Mouse (Mus musculus): Measurements from ENCODE around the gene Tnfaip6. TPM values are rescaled to one million over a fixed set of nuclear protein-coding genes. Genes with fewer than 3 reads are reported as not detected.
"Not testable (repeated sequence)": the region's sequence is repeated elsewhere in the genome, so short reads cannot be mapped to it uniquely, and the experiment has no call there.

Gene Tnfaip6
- total RNA-seq (2021) = not detected in 2 replicates
- long read RNA-seq, partial matches to known transcripts = 0 of 2 reads
- long read RNA-seq, other reads (novel, unspliced or antisense) = 0 of 2 reads

GRCm38 (mm10) chr2:52037882-52038281 is at the start of gene Tnfaip6:
TSS of gene Tnfaip6 (plus strand) at chr2:52038009.
- DNase-seq = peak; percentile 54

- DNase-seq = peak; percentile 9
These were observed 48.2 kb upstream of the Tnfaip6 start for GRCm38 (mm10) chr2:51989559-51989958.

DNA sequence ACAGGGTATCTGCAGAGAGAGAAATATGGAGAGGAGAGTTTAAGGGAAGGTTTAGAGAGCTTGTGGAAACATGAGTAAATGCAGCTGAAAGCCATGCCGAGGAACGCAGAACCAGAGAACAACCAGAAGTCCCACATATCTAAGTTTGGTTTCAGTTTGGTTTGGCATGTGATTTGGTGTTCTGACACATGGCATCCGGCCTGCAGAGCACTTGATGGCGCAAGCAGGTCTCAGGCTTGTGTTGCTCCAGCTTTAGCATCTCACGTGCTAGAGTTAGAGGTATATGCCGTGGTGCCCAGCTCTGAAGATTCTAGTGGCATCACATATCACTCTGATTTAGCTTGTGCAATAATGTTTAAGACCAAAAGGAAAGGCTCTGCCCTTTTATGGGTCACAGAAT is 46.4 kb upstream of the Tnfaip6 start:
- no peak for DNase-seq

GRCm38 (mm10) chr2:51999996-52000395 is 37.8 kb upstream of the Tnfaip6 start:
- no peak for DNase-seq

- DNase-seq = no peak
These were observed 36.3 kb upstream of the Tnfaip6 start for GRCm38 (mm10) chr2:52001521-52001920.

GRCm38 (mm10) chr2:52002299-52002698 is 35.5 kb upstream of the Tnfaip6 start:
- DNase-seq = not testable (repeated sequence)

GRCm38 (mm10) chr2:52006380-52006779 is 31.4 kb upstream of the Tnfaip6 start:
- no peak for DNase-seq

- not testable (repeated sequence) for DNase-seq
These were observed 26.0 kb upstream of the Tnfaip6 start for GRCm38 (mm10) chr2:52011820-52012219.

DNA sequence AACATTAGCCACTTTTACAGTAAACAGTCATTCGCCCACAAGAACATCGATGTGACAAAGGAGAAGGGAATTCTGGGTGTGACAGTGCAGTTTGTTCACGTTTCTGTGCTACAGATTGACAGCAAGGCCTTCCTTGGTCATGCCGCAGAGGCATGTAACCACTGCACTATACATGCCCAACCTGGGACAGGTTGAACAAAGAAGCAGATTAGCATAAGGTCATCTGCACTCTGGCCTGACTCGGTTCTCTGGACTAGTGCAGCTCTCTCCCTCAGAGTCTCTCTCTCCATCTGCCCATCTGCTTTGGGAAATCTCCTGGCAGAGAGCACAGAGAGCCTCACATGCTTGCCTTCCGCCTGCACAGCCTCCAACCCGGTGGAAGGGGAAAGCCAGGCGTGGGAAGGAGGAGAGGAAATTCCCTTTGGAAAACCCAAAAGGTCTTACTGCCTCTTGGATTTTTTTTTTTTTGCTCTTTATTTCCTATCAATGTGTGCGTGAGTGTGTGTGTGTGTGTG is 24.4 kb upstream of the Tnfaip6 start:
- DNase-seq = no peak

- no peak for DNase-seq
These were observed 21.4 kb upstream of the Tnfaip6 start for GRCm38 (mm10) chr2:52016361-52016760.

DNA sequence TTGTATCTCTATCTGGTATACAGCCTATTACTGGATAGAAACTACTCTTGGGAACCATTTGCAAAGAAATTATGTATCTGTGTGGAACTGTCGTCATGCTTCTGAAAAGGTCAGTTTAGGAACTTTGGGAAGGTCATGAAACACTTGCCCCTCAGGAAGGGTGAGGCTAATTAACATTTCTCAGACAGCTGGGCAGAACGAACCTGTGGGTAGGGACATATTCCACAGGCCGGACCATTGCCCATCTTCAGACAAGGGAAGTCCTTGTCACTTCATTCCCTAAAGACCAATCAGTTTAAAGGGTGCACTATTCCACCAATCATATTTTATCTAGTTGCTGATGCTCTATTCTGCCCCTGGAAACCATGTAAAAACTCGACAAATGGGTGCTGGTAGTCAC is 10.7 kb upstream of the Tnfaip6 start:
- no peak for DNase-seq

- DNase-seq = no peak
These were observed 8.4 kb upstream of the Tnfaip6 start for GRCm38 (mm10) chr2:52029426-52029825.

DNA sequence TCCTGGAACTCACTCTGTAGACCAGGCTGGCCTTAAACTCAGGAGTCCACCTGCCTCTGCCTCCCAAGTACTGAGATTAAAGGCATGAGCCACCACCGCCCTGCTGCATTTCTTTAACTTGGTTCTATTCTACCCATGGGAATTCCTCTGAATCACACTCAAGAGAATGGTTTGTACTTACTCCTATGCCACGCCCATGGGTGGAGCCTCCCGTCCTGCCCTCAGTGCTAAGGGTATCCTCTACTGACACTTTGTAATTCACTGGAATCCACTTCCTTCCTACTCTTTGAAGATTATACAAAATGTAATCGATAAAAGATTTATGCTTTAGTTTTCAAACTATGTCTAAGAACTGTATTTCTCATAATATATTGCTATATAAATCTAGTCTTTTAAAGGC is 6.3 kb upstream of the Tnfaip6 start:
- no peak for DNase-seq

DNA sequence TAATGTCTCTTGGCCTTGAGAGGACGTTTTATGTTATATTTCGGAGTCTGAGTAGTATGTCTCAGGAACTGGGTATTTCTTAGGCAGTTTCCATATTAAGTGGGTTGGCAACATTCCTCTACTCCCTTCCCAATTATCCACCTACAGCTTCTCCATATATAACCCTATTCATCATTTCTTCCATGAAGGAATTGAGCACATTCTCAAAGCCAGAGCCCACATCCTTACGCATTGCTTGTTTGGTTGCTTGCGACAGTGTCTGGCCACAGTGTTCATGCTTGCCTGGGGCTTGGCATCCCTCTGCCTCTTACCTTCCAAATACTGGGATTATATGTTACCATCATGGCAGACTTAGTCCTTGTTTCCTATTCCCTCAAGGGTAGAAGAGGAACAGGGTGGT is 3.2 kb upstream of the Tnfaip6 start:
- no peak for DNase-seq

DNA sequence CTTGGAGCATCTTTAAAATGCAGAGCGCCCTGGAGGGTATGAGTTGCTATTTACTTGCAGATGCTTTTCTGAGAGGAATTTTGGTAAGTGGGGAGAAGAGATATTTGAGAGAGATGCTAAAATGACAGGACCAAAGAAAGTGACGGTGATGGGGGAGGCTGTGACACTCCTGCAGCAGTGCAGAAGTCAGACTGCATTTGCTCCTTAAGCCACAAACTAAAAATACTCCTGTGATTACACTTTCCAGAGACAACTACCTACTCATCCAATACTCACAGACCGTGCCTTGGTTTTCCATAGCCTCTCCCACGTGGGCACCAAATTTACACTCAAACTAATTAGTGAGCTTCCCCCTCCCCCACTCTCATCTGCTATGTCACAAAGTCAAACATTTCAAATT is 2.7 kb upstream of the Tnfaip6 start:
- DNase-seq = no peak

GRCm38 (mm10) chr2:52036929-52037595 is 747 bp upstream of the Tnfaip6 start:
- no peak for DNase-seq

DNA sequence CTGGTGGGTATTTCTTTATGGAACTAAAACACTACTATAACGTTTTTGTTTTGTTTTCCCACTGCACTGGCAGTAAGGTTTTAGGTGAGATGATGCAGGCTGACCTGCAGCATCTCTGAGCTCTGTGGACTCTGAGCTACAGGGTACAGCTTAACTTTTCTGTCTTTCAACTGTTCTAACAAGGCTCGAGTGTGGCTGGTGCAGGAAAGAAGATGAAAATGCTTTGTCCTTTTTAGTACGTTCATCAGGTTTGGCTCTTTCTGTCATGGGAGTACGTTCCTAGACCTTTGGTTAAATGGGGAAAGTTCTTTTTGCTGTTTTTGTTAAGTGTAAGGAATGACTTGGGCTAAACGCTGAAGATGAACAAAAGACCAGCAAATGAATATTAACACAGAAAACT is 749 bp downstream of the Tnfaip6 start:
- no peak for DNase-seq

DNA sequence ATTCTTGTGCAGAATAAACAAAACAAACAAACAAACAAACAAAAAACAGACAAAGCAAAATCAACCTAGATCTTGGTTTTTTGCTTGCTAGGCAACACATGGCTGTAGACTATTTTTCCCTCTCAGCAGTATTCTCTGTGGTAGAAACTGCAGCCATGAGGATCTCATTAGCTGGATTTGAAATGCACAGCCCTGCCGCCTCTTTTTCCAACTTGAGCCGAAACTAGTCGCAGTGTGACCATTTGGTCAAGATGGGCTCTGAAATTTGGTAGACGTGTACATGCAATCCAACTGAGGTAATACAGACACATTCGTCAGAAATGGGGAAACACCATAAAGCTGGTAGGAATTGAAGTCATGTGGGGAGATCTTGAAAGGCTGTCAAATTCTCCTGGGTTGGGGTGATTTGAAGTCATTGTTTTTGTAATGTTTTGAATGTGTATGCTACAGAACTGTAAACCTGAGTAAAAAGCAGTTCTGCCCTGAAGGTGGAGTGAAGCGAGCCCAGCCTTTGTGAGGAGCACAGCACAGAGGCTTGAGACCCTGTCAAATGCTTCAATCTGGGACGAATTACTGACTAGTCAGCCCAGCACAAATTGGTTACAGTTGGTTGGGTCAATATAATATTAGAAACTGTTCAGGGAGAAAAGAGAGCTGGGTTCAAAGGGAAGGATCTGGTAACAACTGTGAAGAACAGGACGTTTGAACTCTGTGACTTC is 1.4 kb downstream of the Tnfaip6 start:
- no peak for DNase-seq

GRCm38 (mm10) chr2:52042132-52042531 is 4.3 kb downstream of the Tnfaip6 start:
- no peak for DNase-seq

DNA sequence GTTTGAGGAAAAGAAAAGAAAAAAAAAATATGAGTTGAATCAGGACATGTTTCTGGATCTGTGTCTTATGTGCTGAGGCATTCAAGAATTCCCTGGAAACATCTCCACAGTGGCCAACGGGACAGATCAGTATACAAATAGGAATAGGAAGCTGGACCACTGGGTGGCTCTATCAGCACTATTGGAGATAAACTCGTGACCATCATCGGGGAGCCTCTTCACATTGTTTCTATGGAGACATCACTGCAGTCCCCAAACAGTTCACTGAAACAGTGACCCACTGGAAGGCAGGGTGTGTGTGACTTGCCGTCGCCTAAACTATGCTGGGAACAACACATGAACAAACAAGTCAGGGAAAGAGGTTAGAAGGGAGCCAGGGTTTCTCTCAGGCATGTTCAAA is 4.9 kb downstream of the Tnfaip6 start:
- no peak for DNase-seq

- DNase-seq = no peak
These were observed 5.7 kb downstream of the Tnfaip6 start for GRCm38 (mm10) chr2:52043485-52043884.

DNA sequence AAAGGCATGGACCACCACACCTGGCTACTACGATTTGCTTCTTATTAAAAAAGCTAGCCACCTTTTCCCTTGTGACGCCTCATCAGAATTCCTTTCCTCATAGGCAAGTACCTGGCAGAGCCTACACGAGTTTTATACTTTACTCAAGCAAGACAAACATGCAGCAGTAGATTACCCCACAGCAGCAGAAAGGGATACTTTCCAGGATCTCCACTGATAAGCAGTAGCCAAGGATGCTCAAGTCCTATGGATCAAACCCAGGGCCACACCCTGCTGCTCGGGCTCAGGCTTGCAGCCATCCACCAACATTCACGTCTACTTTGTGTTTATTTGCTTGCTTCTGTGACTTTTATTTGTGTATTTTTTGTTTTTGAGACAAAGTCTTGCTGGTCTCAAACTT is 8.2 kb downstream of the Tnfaip6 start:
- no peak for DNase-seq

- DNase-seq = no peak
These were observed 13.0 kb downstream of the Tnfaip6 start for GRCm38 (mm10) chr2:52050823-52051222.

DNA sequence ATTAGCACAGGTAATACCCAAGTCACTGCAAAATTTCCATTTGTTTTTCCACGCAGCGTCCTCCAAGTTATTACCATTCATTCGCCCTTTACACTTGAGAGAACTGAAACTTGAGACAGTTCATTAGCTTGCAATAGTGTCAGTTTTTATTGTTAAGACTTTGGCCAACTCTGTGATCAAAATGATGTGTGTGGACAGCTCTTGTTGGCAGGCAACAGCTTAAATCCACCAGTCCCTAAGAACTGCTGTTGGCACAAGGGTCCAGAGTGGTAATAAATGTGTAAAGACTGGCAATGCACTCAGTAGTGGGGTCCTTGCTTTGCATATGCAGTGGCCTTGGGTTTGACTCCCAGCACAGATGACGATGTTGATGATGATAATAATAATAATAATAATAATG is 14.5 kb downstream of the Tnfaip6 start:
- DNase-seq = no peak
